Mouse (Mus musculus): Measurements from ENCODE around the gene Suclg2.
A peak's percentile ranks its signal among the peaks of the same experiment; 100 is the strongest.

Gene Suclg2

GRCm38 (mm10) chr6:95700191-95700590 lies 18.4 kb downstream of the Suclg2 start:
- no peak for DNase-seq (ENCODE audit: low spot score)

DNA sequence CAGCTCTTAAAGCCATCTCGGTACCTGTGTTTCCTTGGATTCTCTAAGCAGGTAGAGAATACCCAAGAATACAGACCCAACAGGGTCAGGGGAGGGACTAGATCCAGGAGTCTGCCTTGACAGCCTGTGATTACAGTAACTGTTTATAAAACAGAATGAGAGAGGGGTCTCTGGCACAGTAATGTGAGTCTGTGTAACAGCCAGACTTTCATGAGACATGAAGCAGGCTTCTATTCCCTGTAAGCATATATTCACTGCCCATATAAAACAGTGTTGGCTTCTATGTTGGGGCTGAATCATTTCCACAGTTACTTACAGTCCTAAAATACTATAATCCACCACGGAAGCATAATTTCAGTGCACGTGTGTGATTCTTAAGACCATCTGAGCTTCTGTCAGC lies 19.3 kb downstream of the Suclg2 start:
- no peak for DNase-seq (ENCODE audit: low spot score)

DNA sequence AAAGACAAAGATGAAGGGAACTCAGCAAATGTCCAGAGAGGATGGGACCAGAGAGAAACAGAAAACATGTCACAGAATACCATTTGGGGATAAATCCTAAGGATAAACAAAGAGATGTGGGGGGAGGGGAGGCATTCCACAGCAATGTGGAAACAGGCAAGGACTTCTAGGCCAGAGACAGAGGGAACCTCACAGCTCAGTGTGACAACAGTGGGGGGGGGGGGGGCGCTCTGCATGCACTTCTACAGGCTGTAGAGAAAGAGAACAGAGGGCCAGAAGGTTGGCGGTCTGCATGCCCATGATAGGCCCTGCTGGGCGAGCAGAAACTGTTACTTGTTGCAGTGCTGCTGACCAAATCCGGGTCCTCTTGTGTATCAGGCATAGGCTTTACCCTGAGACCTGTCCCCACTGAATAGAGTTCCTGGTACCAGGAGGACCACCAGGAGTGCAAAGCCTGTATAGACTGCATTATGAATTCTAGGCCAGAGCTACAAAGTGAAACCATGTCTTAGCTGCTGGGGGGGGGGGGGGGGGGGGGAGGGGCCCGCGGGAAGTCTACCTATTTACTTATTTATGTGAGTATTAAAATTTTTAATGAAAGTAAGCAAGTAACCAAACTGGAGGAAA lies 20.0 kb downstream of the Suclg2 start:
- no peak for DNase-seq (ENCODE audit: low spot score)

DNA sequence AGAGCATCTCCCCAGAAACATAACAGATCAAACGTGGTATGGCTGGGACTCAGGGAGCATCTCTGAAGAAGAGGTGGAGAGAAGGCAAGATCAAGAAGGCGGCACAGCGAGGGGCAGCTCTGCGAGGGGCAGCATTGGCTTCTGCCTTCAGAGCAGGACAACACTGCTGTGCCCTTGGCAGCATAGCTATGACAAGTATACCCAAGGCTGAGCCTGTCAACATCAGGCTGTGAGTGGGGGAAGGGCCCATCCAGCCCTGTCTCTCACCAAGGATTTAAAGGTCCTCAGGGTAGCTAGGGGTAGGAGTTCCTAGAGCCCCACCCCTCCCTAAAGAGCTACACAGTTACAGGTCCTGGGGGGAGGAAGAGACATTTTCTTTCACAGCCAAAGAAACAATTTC lies 23.7 kb downstream of the Suclg2 start:
- DNase-seq (ENCODE audit: low spot score), result no peak

GRCm38 (mm10) chr6:95685242-95685641 lies 33.4 kb downstream of the Suclg2 start:
- DNase-seq (ENCODE audit: low spot score), result no peak

DNA sequence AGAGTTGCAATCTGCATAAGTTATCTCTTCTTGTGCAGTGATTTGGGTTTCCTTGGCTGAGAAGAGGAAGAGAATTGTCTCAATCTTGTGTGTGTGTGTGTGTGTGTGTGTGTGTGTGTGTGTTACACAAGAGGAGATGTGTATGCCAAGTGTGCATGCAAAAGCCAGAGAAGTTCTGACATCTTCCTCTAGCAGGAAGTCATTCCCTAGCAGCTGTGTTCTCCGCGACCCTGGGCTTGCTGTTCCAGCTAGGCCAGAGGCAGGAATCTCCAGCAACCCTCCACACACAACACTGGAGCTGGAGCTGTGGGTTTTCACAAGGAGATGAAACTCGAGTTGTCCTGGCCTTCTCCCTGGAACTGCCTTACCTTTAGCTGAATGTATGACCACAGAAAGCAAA lies 38.9 kb downstream of the Suclg2 start:
- no peak for DNase-seq (ENCODE audit: low spot score)

GRCm38 (mm10) chr6:95679261-95679660 lies 39.3 kb downstream of the Suclg2 start:
- DNase-seq (ENCODE audit: low spot score), result no peak

DNA sequence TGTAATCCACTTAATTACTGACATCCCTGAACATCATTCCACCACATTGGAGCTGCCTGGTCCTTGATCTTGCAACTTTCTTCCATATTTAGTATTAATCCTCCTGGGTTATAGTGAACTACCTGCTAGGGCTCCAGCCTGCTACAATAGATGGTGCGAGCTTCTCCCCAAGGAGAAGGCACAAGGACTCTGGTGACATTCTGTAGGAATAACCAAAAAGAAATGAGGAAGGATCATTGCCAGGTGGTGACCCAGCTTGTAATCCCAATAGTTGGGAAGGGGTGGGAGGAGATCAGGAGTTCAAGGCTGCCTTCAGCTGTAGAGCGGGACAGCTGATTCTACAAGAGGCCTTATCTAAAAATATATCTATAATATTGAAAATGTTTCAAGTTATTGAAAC lies 41.6 kb downstream of the Suclg2 start:
- DNase-seq (ENCODE audit: low spot score), result no peak

DNA sequence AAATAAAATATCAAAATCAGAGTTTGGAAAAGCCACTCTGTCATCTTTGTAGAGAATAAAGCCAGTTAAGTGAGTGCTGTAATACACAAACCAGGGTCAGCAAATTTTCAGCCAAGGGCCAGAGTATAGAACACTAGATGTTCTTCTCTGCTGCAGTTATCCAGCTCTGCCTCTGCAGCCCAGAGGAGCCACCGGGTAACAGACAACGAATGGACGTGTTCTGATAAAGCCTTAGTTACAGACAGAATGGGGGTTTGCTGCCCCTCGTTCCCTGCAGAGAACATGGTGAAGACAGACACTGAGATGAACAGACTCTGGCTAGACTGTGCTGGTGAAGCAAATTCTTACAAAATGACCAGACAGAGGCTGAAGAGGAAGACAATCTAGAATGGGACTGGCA lies 42.2 kb downstream of the Suclg2 start:
- no peak for DNase-seq (ENCODE audit: low spot score)

- no peak for DNase-seq (ENCODE audit: low spot score)
These were observed 43.4 kb downstream of the Suclg2 start for GRCm38 (mm10) chr6:95675059-95675705.

GRCm38 (mm10) chr6:95674651-95675050 lies 43.9 kb downstream of the Suclg2 start:
- DNase-seq (ENCODE audit: low spot score), result no peak

DNA sequence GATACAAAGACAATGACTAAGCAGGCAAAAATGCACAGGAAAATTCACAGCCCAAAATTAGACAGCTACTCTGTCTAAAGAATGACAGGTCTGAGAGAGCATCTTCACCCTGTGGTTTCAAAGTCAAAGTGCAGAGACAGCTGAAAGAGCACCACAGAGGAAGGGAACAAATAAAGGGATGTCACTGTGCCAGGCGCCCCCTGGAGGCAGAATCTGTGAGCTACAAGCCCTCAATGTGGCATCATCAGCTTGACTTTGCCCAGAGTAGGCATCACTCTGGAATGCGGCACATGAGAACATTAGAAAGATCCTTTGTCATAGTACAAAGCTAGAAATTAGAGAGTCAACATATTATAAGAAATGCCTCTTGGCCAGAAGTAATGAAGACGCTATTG lies 49.3 kb downstream of the Suclg2 start:
- DNase-seq (ENCODE audit: low spot score), result no peak

DNA sequence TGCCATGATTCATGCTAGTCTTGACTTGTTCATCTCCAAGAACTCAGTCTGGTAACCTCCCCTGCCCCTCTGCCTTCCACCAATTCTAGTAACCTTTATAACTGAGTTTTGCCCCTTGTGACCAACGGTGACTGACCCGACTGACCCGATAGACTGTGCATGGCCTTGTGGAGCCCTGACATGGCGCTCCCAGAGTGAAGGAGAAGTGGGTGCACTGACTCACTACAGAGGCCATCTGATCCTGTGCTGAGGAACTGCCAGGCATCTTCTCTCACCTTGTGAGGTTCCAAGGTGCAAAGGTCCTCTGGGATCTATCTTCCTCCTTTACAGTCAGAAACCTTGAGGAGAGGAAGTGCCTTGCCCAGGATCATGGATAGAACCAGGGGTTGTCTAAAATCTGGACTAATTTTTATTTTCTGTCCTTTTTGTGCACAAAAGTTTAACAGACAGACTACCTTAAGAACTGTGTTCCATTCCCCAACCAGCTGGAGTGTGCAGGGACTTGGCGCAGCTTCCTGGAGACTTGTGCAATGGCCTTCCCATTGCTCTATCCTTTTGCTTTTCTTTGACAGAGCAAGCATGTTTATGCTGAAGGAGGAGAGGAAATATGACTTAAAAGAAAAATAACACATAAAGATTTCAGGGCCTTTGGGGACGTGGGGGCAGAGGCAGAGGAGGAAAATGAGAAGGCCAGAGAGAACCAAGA lies 49.8 kb downstream of the Suclg2 start:
- no peak for DNase-seq (ENCODE audit: low spot score)

- no peak for DNase-seq (ENCODE audit: low spot score)
These were observed 60.9 kb downstream of the Suclg2 start for GRCm38 (mm10) chr6:95657671-95658070.

DNA sequence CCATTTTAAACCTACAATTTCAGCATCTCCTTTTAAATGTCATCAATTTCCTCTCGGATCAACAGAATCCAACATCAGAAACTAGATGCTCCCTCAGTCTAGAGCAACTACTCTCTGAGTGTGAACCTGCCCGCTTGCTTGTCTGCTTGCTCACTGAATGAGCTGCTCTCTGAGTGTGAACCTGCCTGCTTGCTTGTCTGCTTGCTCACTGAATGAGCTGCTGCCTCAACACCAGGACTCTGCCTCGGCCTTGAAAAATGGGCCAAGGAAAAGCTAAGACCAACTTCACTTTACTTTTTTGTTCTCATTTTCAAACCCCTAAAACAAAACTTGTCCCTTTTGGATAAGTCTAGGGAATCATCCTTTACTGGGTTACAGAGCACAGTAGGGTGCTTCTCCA lies 64.9 kb downstream of the Suclg2 start:
- DNase-seq (ENCODE audit: low spot score), result no peak

GRCm38 (mm10) chr6:95652774-95653173 lies 65.8 kb downstream of the Suclg2 start:
- DNase-seq (ENCODE audit: low spot score), result no peak

DNA sequence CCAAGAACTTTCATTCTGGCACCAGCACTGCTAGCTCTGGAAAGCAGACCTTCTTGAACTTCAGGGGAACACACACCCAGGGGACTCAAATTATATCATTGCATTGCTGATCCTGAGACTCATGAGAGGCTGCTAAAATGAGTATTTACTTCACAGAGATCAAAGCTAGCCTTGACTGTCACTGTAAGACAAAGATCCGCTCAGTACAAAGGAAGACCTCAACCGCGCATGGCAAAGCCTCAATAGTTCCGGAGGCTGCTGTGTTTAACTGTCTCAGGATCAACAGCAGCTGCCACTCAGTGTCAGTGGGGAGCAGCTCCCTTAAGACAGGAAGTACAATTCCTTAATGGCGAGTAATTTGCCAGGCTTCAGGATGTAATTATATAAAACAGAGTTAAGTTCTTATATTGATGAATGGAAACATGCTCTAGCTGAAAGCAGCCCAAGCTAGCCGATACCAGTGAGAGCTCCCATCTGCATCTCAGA lies 67.2 kb downstream of the Suclg2 start:
- no peak for DNase-seq (ENCODE audit: low spot score)

DNA sequence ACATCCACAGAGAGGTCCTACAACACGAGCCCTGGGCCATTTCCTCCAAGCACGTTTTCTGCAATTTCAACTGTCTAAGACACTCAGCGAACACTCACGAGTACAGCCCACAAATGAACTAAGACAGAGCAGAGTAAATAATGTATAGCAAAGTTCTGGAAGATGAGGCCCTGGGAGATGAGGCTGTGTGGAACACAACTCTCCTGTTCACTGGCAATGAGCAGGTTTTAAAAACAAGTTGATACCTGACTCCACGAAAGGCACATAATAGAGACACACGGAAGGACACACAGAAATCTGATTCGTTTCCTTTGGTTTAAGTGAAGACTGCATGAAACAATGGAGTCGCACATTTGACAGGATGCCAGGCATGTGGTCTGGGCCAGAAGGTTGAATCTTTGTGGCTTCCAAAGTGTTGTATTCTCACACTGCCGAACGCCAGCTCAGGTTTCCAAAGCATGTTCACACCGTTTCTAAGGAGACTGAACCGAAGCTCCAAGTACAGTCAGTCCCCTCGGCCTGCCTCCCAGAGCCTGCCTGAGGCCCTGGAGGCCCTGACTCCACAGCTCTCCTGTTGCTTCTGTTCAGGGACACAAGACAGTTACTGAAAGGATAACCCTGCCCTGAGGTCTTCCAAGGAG lies 68.4 kb downstream of the Suclg2 start:
- DNase-seq (ENCODE audit: low spot score), result no peak

DNA sequence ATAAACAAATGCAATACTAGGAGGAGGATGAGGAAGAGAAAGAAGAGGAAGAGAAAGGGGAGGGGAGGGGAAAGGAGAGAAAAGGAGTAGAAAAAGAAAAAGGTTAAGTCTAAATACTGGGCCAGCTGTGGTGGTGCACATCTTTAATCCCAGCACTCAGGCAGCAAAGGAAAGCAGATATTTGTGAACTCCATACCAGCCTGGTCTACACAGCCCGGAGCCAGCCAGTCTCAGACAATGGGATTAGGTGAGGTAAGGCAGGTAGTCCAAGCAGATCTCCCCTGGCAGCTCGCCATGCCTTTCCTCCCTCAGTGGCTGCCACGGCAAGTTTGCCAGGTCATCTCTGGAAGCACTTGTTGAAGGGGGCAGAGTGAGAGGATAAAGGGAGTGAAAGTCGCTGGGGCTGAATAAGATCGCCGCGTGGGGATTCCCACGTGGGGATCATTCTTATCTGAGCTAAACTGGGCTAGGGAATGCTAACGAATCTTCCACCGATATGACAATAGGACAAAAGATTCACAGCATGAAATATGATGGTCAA lies 69.4 kb downstream of the Suclg2 start:
- no peak for DNase-seq (ENCODE audit: low spot score)

DNA sequence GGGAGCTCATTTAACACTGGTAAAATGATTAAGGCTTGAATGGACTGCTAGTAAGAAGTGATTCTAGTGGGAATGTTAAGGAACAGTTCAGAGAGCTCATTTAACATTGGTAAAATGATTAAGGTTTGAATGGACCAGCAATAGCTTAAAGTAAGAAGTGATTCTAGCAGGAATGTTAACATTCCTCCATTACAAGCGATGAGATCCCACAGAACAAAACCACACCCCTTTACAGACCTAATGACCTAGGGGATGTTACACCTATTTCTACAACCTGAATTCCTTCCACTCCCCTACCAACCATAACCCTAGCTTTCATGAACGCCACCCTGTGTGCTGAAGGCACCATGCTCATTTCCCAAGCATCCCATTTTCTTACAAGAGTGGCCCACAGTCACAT lies 81.2 kb downstream of the Suclg2 start:
- DNase-seq (ENCODE audit: low spot score), result no peak

- no peak for DNase-seq (ENCODE audit: low spot score)
These were observed 83.2 kb downstream of the Suclg2 start for GRCm38 (mm10) chr6:95635411-95635810.

- no peak for DNase-seq (ENCODE audit: low spot score)
These were observed 89.5 kb downstream of the Suclg2 start for GRCm38 (mm10) chr6:95629071-95629470.

- peak; percentile 29 for DNase-seq (ENCODE audit: low spot score)
These were observed 96.8 kb downstream of the Suclg2 start for GRCm38 (mm10) chr6:95621821-95622220.

Data from ovary, adult 18-20 months (tissue).